Mouse (Mus musculus) frontal cortex, postnatal 14 days (tissue): ENCODE results near the gene Zfp57.
"Not testable (repeated sequence)": the region's sequence is repeated elsewhere in the genome, so short reads cannot be mapped to it uniquely, and the experiment has no call there.

Experiments
- DNase-seq, 2 experiments: peaks; one replicate each; pipeline ENCODE4 v3.0.0; 2022; ENCODE audit warnings: low spot score in 2 of 2

The Zfp57 gene

DNA sequence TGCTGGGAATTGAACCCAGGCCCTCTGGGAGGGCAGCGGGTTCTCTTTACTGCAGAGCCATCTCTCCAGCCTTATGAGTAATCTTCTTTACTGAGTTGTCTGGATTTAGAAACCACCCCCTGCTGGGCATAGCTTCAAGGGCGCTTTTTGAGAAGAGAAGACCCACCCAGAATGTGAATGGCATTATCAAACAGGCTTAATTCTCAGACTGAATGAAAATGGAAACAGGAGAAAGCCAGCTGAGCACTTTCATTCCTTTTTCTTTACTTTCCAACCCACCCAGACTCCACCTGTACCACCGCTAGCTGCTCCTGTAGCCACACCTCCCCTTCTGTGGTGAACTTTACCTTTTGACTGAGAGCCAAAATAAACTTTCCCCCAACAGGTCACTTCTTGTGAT, 5.5 kb upstream of the Zfp57 start:
- no peak for DNase-seq

DNA sequence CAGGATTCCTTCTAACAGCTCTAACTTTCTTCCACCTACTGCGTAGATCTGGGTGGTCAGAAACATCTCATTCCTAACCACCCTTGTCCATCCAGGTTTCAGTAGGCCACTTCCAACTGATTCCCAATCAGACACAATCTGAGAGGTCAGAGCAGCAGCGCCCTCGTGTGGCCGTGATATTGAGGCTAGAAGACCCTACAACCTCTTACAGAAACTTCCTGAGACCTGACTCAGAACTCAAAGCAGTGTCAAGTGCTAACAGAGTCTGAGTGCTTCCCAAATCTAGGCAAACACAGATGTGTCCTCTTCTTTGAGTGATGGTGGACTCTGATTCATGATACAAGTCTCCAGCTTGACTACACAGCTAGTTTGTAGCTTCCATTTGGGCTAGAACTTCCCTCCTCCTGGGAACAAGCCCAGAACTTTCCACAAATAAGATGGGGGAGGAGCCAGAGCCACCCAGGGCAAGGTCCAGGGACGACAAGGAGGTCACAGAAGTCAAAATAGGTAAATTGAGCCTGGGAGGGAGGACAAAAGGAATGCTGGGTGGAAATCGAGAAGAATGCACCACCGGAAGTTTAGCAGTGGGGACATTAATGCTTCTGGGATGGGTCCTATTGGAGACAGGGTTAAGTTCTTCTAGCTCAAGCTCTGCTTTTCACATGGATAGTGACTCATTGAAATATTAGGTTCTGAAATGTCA, 3.8 kb upstream of the Zfp57 start:
- DNase-seq, result peak; percentile 35 to 69

DNA sequence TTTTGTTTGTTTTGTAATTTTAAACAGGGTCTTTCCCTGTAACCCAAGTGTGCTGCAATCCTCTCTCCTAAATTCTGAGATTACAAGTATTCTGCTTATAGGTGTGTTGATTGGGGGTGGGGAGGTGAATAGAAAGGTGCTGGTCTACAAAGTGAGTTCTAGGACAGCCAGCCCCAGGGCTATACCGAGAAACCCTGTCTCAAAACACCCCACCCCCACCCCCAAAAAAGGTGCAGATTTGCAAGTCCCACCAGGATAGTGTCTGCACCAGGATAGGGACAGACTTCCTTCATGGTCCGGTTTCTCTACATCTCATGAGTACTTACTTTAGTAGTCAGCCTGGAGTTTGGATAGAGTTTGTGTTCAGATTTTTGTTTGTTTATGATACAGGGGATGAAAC, 2.5 kb upstream of the Zfp57 start:
- no peak for DNase-seq

DNA sequence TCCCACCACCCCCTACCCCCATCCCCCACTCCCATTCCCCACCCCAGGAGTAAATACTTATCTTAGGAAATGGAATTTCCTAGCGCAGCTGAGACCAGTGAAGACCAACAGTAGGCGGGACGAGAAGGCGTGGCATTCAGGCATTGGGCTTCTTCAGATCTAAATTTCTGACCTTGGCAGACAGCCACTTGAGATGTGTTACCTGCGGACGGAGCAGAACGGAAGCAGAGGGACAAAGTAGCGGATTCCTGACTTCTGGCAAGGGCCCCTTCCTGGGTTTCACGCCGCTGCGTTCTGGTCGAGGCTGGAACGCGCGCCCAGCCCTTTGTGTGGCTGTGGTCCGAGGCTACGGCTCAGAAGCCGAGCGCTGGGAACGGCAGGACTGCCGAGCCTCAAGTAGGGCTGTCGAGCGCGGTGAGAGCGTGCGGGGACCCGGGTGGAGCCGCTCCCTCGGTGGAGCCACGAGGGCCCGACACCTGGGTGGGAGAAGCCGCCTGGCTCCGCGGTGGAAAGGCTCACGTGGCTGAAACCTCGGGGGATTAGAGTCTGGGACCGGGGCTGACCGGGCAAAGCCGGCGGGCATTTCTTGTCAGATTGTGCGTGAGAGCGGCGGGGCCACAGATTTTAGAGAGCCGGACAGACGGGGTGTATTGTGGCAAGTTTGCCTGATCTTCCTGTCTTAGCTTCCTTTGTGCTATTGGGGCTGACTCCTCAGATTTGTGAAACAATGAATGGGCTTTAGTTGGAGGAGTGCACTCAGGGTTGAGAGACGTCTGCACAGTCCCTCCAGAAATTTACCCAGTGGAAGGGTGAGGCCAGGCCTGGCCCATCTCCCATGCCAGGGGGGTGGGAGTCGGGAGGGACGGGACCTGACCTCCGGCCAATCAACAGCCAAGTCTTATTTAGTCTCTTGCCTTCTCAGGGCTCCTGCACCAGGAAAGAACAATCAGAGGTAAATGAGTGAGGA, 1.7 kb downstream of the Zfp57 start:
- peak in 1 of 2 experiments; percentile 35 for DNase-seq

DNA sequence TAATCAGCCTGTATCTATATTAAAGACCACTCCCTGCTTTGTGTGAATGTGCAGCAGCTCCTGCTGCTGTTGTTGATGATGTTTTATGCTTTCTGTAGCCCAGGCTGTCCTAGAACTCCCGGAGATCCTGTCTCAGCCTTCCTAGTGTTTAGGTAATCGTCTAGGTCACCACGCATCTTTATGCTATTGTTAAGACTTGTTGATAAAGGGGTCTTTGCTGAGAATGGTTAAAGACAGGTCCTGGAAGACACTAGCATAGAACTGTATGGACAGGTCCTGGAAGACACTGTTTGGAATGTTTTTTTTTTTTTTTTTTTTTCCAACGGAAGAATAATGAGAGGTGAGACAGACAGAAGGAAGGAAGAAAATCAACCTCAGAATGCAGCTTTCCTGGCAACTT, 2.4 kb downstream of the Zfp57 start:
- no peak for DNase-seq

DNA sequence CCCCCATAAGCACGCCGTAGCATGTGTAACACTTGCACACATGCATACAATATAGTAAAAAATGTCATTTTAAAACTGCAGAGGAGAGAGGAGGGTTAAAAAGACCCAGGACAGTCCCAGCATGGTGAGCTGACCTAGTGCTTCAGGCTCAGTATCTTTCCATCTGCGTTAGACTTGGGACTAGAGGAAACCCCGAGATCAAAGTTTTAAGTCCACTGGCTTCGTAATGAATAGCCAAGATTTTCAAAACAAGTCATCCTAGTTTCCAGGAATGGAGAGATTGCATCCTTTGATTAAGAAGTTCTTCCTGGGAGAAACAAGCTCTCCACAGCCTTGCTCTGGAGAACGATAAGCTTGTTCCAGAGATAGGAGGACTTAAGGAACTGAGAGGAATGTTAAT, 7.2 kb downstream of the Zfp57 start:
- no peak for DNase-seq

DNA sequence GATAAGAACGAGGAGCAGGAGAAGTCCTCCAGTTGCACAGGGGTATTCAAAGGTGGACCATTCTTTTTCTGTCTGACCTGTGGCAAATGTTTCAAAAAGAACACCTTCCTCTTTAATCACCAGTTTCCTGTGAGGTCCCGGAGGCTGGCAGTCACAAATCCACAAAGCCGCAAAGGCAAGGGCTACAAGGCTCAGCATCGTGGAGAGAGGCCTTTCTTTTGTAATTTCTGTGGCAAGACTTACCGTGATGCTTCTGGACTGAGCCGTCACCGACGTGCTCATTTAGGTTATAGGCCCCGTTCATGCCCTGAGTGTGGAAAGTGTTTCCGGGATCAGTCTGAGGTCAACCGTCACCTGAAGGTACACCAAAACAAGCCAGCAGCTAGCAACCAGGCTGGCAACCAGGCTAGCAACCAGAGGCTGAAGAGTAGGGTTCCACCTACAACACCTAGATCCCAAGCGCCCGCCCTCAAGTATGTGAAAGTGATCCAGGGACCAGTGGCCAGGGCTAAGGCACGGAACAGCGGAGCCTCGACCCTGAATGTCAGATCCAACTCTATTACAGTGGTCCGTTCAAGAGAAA, 8.6 kb downstream of the Zfp57 start:
- DNase-seq, result no peak

DNA sequence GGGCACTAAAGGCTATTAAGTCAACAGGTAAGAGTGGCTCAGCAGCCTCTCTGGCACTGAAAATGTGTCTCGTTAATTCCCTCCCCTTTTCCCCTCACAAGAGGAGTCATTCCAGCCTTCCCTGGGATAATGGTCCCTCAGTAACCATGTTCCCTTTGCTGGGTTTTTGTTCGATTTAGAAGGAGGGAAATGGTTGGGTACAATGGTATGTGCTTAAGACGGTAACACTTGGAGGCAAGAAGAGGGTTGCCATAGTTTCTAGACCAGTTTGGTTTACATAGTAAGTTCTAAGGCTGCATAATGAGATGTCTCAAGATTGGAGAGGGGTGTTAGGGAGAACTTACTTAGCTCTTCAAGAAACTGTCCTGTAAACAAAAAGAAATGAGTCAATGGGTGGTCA, 10.8 kb downstream of the Zfp57 start:
- no peak for DNase-seq

DNA sequence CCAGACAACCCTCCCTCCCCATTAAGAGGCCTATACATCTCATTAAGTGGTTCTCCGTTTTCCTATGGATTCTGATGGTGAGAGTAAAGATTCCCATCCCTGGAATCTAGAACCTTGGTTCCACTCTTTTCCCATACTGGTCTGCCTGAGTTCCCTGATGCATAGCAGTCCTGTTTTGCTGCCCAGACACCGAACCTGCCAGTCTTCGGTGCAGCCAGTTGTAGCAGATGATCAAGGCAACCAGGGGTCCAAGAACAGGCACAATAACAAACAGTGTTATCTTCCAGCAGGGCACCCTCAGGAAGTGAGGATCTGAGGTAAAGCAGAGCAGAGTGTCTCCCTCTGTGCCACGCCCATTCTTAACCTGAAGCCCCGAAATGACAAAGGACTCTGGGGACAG, 11.2 kb downstream of the Zfp57 start:
- no peak for DNase-seq

DNA sequence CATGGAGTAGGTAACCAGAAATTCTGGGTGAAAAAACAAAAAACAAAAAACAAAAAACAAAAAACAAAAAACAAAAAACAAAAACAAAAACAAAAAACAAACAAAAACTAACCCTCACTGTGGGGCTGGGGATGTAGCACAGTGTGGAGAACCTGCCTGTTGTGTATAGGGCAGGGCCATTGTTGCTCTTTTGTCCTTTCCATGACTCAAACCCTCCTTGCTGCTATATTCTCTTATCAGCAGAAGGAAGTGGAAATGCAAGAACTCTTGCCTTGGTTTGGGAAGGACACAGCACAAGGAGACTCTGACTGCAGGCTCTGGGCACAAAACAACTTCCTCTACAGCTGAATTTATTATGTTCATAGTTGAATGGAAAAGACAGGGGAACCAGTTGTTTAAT, 15.4 kb downstream of the Zfp57 start:
- no peak for DNase-seq

DNA sequence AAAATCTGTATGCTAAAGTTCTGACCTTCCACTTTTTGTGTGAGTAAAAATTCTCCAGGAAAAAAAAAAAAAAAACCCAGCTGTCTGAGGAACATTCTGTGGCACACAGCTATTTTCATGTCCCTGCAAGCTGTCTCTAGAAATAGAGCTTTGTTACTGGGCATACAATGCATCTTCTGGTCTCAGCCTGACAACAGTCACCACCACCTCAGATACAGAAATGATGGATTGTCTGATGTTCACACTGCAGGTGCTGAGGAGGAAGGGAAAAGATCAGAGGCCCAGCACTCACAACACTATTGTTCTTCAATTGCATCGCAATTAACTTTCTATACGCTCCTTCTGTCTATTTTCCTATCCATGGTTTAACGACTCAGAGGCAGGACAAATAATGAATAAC, 17.4 kb downstream of the Zfp57 start:
- DNase-seq, result no peak

DNA sequence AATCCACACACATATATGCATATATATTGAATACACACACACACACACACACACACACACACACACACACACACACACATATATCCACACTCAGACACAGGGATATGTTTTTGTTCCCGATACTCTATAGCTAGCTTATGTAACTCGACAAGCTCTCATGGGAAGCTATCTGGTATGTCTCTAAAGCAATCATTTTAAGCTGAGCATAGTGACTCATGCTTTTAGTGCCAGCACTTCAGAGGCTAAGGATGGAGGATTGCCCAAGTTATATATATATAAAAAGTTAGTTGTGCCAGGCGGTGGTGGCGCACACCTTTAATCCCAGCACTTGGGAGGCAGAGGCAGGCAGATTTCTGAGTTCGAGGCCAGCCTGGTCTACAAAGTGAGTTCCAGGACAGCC, 18.3 kb downstream of the Zfp57 start:
- not testable (repeated sequence) for DNase-seq

DNA sequence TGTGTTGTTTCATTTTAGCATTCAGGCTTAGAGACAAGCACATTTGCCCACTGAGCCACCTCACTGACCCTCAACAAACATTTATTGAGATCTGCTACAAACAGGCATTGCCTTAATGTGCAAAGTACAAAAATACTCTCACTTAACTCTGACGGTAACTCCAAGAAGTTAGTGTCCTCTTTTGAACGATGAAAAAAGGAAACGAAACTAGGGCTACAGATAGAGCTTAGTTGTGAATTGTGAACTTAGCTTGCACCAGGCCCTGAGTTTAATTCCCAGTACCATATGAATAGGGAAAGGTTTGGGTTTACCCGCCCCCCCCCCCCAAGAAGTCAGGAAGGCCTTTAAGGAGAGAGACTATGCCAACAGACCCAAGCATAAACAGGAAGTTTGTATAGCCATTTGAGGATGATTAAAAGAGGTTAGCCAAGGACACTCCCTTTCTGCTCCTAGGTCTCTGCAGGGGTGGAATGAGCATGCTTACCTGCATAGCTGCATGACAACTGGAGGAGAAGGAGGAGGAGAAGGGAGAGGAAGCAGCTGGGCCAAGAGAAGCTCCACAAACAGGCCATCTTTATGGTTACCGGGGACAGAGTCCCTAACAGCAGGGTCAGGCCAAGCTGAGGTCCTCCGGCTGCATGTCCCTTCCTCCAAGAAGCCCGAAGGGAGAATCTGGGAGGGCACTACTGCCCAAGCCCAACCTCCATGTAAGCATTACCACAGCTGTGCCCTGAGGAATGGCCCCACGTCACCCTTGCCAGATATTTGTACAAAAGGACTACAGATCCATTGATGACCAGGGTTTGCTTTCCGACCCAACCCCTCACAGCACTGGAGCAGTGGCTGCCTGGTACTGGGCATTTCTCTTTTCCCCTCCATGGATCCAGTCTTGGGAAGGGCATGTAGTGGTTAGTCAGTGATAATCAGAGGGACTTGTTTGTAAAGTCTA, 21.9 kb downstream of the Zfp57 start, which contains the start of gene Mog:
Mog (minus strand) TSS at position 771 of the 949 bp plus-strand sequence.
- no peak for DNase-seq

DNA sequence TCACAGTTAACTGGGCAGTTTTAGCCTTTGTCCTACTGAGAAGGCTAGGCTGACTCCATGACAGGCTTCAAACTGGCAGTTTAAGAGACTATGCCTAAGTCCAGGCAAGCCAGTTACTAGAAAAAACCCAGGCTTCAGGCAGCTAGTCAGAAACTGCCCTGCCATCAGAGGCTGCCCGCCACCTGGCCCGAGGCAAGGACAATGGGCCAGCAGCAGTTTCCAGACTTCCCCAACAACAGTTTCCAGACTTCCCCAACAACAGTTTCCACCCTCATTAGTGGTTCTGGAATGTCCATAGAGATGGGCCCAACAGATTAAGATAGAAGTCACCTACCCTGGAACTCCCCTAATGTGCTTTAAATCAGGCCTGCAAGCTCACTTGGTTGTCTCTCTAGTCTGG, 25.5 kb downstream of the Zfp57 start:
- DNase-seq, result no peak

DNA sequence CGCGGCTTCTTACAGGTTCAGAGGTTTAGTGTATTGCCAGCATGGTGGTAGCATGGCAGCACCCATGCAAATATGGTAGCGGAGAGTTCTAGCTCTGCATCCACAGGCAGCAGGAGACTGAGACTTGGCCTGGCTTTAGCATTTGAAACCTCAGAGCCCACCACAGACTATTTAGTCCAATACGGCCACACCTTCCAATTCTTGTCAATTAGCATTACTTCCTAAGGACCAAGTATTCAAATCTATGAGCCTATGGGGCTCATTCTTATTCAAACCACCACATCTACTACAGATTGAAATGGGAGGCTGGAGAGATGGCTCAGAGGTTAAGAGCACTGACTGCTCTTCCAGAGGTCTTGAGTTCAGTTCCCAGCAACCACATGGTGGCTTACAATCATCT, 26.5 kb downstream of the Zfp57 start:
- DNase-seq, result no peak

DNA sequence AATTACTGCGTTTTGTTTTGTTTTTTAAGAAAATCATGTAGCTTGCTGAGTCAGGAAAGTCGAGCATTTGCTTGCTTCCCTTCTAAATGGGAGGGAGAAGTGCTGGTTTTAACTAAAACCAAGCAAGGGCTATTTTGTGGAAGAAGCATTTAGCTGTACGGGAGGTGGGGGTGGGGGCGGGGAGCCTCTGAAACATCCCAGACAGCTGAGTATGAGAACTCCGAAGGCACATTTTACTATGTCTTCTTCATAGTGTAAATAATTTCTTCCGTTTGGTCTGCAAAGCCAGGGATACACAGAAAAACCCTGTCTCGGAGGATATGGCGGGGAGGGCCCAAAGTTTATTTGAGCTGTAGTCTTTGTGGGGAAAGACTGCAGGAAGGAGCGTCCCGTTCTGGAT, 27.2 kb downstream of the Zfp57 start:
- no peak for DNase-seq

DNA sequence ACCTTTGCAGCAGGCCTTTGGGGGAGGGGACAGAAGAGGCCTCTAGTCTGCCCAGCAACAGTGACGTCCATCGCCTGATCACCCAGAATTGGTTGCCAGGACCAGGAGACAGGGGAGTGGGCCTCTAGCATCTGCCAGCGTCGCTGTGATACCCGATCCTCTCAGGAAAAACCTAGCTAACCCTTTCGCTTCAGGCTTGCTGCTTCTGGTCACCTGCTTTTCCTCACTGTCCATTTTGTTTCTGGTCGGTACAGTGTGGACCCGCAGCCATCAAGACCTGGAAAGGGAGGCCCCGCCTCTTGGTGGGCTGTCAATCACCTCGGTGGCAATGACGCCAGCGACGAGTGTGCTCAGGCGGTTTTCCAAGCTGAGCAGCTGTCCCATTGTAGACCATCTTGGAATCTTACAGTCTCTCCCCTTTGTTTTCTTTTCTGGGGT, 27.7 kb downstream of the Zfp57 start:
- DNase-seq, result peak; percentile 92

DNA sequence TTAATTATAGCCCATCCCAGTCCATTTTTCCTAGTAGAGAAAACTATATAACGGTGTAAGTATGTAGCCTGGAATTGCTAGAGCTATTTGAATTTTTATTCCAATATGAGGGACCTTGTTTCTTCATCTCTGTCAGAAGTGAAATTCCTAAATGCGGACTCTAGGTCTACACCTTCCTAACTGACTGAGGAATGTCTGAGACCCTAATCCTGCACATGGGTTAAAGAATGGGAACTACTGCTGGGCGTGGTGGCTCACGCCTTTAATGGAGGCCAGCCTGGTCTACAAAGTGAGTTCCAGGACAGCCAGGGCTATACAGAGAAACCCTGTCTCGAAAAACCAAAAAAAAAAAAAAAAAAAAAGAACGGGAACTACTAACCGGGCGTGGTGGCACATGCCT, 28.2 kb downstream of the Zfp57 start:
- DNase-seq, result no peak

DNA sequence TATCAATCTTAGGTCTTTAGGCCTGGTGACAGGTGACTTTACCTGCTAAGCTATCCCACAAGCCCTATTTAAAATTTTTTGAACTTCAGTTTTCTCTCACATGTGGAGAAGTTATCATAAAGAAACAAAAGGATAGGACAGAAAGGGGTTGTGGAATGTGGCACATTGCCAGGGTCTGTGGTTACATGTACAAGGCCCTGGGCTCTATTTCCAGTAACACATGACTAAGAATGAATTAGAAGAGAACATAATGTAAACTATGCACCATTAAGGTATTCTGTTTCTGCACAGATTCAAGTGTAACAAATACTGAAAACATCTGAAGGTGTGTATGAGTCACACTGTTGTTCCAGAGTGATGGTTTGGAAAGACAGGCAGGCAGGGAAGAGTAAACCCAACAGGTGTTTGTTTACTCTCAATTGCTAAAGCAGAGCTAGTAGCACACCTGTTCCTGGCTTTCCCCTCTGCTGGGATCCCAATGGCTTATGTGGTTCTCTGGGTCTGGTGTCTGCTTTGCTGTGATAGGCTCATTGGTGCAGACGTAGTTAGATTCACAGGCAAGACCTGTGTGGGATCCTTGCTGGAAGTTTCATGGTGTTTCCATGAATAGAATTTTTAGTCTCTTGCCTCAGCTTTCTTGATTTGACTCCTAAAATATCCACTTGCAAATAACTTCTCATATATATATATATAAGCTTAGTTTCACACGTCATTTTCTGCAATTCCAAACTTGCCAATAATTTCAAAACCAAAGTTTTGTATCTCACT, 38.3 kb downstream of the Zfp57 start:
- no peak for DNase-seq

DNA sequence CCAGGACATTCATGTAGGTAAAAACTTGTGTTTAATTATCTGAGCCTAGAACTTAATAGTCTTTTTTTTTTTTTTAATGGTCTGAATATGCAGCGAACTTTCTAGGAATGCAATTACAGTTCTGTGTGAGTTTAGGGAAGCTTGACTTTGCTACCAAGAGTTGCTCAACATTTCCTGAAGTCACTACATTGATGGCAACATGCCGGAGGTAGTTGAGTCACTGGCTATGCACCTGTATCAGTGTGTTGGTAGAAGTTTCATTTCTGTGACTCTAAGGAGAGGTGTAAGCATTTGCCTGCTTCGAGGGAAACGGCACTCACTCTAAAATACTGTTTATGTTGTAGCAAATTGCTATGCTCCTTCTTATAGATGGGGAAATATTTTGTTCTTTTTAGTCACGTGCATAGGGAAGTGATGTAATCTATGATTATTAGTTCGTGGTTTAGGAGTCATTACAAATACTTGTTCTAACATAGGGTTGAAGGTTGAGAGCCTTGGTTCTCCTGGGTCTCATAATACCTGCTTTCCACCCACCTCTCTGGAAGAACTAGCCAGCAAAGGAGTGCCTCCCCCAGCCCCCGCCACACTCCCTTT, 43.8 kb downstream of the Zfp57 start:
- no peak for DNase-seq
